Mouse (Mus musculus): Measurements from ENCODE around the gene Zbtb16.

Zbtb16 gene

GRCm38 (mm10) chr9:48650846-48651245 is 185.2 kb downstream of the Zbtb16 start:
- CTCF ChIA-PET = interaction anchor here in 2 of 4 experiments (0.6 to 1.2 kb wide), 4 partner anchors 208 to 596 kb away, joined by 3 to 5 read pairs (median 4); no protein-coding TSS in a partner anchor
- POLR2A ChIA-PET = interaction anchor here in 1 of 4 experiments (0.6 kb wide), 1 partner anchor 242 kb away, joined by 3 read pairs; no protein-coding TSS in a partner anchor

- CTCF ChIA-PET = interaction anchor here in 3 of 4 experiments (0.6 to 8.0 kb wide), 8 partner anchors 185 to 1836 kb away, joined by 3 to 58 read pairs (median 4); no protein-coding TSS in a partner anchor
- POLR2A ChIA-PET = no interaction called here
Measured at GRCm38 (mm10) chr9:48649851-48650685, 186.0 kb downstream of the Zbtb16 start.

- ChIA-PET CTCF (interaction anchor here in 3 of 4 experiments (0.6 to 8.0 kb wide), 9 partner anchors 32 to 1836 kb away, joined by 3 to 58 read pairs (median 4); no protein-coding TSS in a partner anchor), POLR2A (interaction anchor here in 2 of 4 experiments (0.6 to 0.8 kb wide), 2 partner anchors 312 to 404 kb away, joined by 3 read pairs; no protein-coding TSS in a partner anchor)
Measured at GRCm38 (mm10) chr9:48649098-48649766, 186.8 kb downstream of the Zbtb16 start.

GRCm38 (mm10) chr9:48648285-48649097 is 187.5 kb downstream of the Zbtb16 start:
- POLR2A ChIA-PET = interaction anchor here in 3 of 4 experiments (0.5 to 1.9 kb wide), 10 partner anchors 11 to 1542 kb away, joined by 3 to 5 read pairs (median 3); partner anchors contain the start of gene Zbtb16 (in 1 of the 3)
- CTCF ChIA-PET = interaction anchor here (0.5 to 8.0 kb wide), 27 partner anchors 7 to 840 kb away, joined by 3 to 58 read pairs (median 5); partner anchors contain the start of gene Zbtb16 (in 2 of the 4)

GRCm38 (mm10) chr9:48647648-48648284 is 188.3 kb downstream of the Zbtb16 start:
- CTCF ChIA-PET = interaction anchor here (0.5 to 8.0 kb wide), 39 partner anchors 8 to 841 kb away, joined by 3 to 58 read pairs (median 4); partner anchors contain the start of gene Zbtb16 (in 2 of the 4)
- POLR2A ChIA-PET = interaction anchor here in 3 of 4 experiments (0.5 to 1.9 kb wide), 10 partner anchors 10 to 1543 kb away, joined by 3 to 5 read pairs (median 3); partner anchors contain the start of gene Zbtb16 (in 1 of the 3)

GRCm38 (mm10) chr9:48646781-48647647 is 189.0 kb downstream of the Zbtb16 start:
- CTCF ChIA-PET = interaction anchor here (0.6 to 8.0 kb wide), 44 partner anchors 9 to 842 kb away, joined by 3 to 58 read pairs (median 4); partner anchors contain the start of gene Zbtb16 (in 2 of the 4)
- POLR2A ChIA-PET = interaction anchor here in 3 of 4 experiments (0.6 to 1.9 kb wide), 9 partner anchors 9 to 433 kb away, joined by 3 to 5 read pairs (median 3); partner anchors contain the start of gene Zbtb16 (in 1 of the 3)

GRCm38 (mm10) chr9:48646251-48646650 is 189.8 kb downstream of the Zbtb16 start:
- POLR2A ChIA-PET = interaction anchor here in 1 of 4 experiments (0.6 to 0.9 kb wide), 2 partner anchors 244 to 291 kb away, joined by 3 to 5 read pairs; no protein-coding TSS in a partner anchor
- CTCF ChIA-PET = interaction anchor here (0.6 to 8.0 kb wide), 22 partner anchors 10 to 862 kb away, joined by 3 to 58 read pairs (median 6); partner anchors contain the start of gene Zbtb16 (in 1 of the 4)

GRCm38 (mm10) chr9:48645648-48646126 is 190.3 kb downstream of the Zbtb16 start:
- POLR2A ChIA-PET = interaction anchor here in 2 of 4 experiments (0.5 to 0.9 kb wide), 2 partner anchors 244 to 740 kb away, joined by 3 read pairs; no protein-coding TSS in a partner anchor

GRCm38 (mm10) chr9:48644926-48645647 is 190.9 kb downstream of the Zbtb16 start:
- ChIA-PET CTCF (interaction anchor here (0.5 to 8.0 kb wide), 19 partner anchors 10 to 347 kb away, joined by 3 to 58 read pairs (median 5); no protein-coding TSS in a partner anchor), POLR2A (interaction anchor here in 2 of 4 experiments (0.5 to 0.9 kb wide), 3 partner anchors 245 to 741 kb away, joined by 3 read pairs; no protein-coding TSS in a partner anchor)

More at GRCm38 (mm10) chr9:48645648-48646126, 190.3 kb downstream of the Zbtb16 start:
- CTCF ChIA-PET = interaction anchor here (0.6 to 8.0 kb wide), 20 partner anchors 10 to 863 kb away, joined by 3 to 58 read pairs (median 6); no protein-coding TSS in a partner anchor

- CTCF ChIA-PET = interaction anchor here (0.6 to 8.0 kb wide), 8 partner anchors 12 to 879 kb away, joined by 3 to 58 read pairs (median 7); no protein-coding TSS in a partner anchor
- POLR2A ChIA-PET = interaction anchor here in 2 of 4 experiments (0.5 to 0.9 kb wide), 2 partner anchors 336 to 343 kb away, joined by 3 to 4 read pairs; no protein-coding TSS in a partner anchor
Measured at GRCm38 (mm10) chr9:48644376-48644775, 191.6 kb downstream of the Zbtb16 start.

GRCm38 (mm10) chr9:48641636-48642035 is 194.4 kb downstream of the Zbtb16 start:
- POLR2A ChIA-PET = interaction anchor here in 2 of 4 experiments (0.6 to 1.1 kb wide), 2 partner anchors 27 to 1904 kb away, joined by 3 to 5 read pairs; no protein-coding TSS in a partner anchor
- CTCF ChIA-PET = no interaction called here

GRCm38 (mm10) chr9:48640881-48641280 is 195.1 kb downstream of the Zbtb16 start:
- CTCF ChIA-PET = interaction anchor here in 1 of 4 experiments (0.9 kb wide), 1 partner anchor 220 kb away, joined by 4 read pairs; no protein-coding TSS in a partner anchor
- POLR2A ChIA-PET = interaction anchor here in 1 of 4 experiments (0.5 to 1.1 kb wide), 3 partner anchors 28 to 384 kb away, joined by 3 read pairs; partner anchors contain the start of gene Rexo2

- CTCF ChIA-PET = interaction anchor here in 1 of 4 experiments (1.0 kb wide), 1 partner anchor 334 kb away, joined by 3 read pairs; no protein-coding TSS in a partner anchor
- POLR2A ChIA-PET = interaction anchor here in 2 of 4 experiments (1.0 to 1.1 kb wide), 3 partner anchors 10 to 252 kb away, joined by 3 read pairs; no protein-coding TSS in a partner anchor
Measured at GRCm38 (mm10) chr9:48638176-48638803, 197.7 kb downstream of the Zbtb16 start.

GRCm38 (mm10) chr9:48637161-48637560 is 198.9 kb downstream of the Zbtb16 start:
- ChIA-PET CTCF (no interaction called here), POLR2A (interaction anchor here in 1 of 4 experiments (1.1 kb wide), 1 partner anchor 11 kb away, joined by 3 read pairs; no protein-coding TSS in a partner anchor)

Measured in embryonic stem cell, embryonic (primary cell).